Mouse (Mus musculus) adrenal gland, postnatal 14 days (tissue): Measurements from ENCODE around the gene Trpv3. TPM values are rescaled to one million over a fixed set of nuclear protein-coding genes. Genes with fewer than 3 reads are reported as not detected.
"Not testable (repeated sequence)": the region's sequence is repeated elsewhere in the genome, so short reads cannot be mapped to it uniquely, and the experiment has no call there.

Source experiments
- DNase-seq: peaks from one replicate; pipeline ENCODE4 v3.0.0; 2021; ENCODE audit warnings: mixed read lengths
- total RNA-seq: library from RNA; stranded (reverse); gene quantifications from 2 replicates; pipeline ENCODE4 v1.2.3, GENCODE M21; 2021

Trpv3 gene
- total RNA-seq, 1 experiment from 2014 or later: 0.15 TPM

DNA sequence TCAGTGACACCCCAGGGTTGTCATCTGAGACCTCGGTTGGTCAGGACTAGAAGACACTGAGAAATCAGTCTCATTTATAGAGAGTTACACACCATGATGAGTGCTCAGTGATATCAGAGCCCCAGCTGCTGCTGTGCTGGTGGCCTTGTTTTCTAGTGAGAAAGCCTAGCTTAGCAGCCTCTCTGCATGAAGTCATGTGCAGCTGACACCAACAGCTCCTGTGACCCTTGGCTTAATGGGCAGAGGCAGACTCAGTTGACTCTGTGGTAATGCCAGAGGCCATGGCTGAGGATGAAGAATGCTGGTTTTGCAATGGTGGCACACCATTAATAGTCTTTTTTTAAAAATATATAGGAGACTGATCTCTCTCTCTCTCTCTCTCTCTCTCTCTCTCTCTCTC, 22.4 kb downstream of the Trpv3 start:
- DNase-seq: no peak

GRCm38 (mm10) chr11:73303123-73303522, 35.9 kb downstream of the Trpv3 start:
- DNase-seq: no peak

DNA sequence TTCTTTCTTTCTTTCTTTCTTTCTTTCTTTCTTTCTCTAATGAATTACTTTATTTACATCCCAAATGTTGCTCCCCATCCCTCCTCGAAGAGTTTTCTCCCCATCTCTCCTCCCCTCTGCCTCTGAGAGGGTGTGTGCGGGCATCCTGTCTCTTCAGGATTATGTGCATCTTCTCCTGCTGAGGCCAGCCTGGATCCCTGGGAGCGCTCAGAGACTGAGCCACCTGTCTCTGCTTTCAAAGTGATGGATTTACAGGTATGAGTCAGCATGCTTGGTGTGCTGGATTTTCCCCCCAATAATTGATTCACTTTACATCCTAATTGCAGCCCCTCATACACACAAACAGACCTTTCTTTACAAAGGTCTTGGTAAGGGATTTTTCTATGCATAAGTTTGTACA, 48.8 kb downstream of the Trpv3 start:
- DNase-seq: no peak

GRCm38 (mm10) chr11:73318581-73318980, 51.4 kb downstream of the Trpv3 start:
- not testable (repeated sequence) for DNase-seq

DNA sequence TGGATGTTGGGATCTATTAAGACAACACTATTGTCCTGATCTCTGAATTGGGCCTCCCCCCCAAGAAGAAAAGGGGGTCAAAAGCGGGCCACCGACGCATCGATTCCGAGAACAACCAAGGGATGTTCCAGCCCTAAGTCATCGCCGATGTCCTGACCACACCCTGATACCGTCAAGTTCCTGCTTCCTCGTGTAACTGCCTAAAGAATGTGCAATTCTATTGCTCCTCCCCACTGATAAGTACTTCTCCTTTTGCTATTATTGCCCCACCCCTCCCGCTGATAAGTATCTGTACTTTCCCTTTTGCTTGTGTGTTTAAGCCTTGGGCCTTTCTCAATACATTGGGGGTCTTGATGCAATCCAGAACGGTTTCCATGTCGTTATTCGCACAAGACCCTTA, 53.9 kb downstream of the Trpv3 start:
- DNase-seq: not testable (repeated sequence)

GRCm38 (mm10) chr11:73323906-73324830, 57.0 kb downstream of the Trpv3 start:
- DNase-seq: peak; percentile 6

DNA sequence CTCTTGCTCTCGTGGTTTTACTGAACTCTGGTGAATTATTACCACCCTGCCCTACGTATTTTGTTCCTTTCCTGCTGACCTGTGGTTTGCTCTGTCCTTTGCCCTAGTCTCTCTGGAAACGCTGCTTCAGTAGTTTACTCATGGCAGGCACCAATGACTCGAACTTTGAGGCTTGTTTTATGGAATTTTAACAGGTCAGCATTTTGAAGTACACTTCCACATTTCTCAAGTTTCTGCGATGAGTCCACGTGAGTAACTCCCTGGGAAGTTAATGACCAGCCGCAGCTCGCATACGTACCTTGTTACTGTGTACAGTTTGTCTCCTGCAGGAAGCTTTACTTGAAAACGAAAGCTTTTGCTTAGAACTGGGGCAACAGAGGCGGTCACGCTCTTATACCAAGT, 59.3 kb downstream of the Trpv3 start:
- DNase-seq: peak; percentile 18

GRCm38 (mm10) chr11:73327361-73327760, 60.2 kb downstream of the Trpv3 start:
- DNase-seq: no peak

- DNase-seq: no peak
These were observed 62.3 kb downstream of the Trpv3 start, which contains the start of the genes Aspa, Gm49340 and Spata22 for GRCm38 (mm10) chr11:73329442-73329841. Gene Aspa, minus strand, starts transcription at chr11:73329596. Gene Gm49340, plus strand, starts transcription at chr11:73329741. Gene Spata22, plus strand, starts transcription at chr11:73329741.

DNA sequence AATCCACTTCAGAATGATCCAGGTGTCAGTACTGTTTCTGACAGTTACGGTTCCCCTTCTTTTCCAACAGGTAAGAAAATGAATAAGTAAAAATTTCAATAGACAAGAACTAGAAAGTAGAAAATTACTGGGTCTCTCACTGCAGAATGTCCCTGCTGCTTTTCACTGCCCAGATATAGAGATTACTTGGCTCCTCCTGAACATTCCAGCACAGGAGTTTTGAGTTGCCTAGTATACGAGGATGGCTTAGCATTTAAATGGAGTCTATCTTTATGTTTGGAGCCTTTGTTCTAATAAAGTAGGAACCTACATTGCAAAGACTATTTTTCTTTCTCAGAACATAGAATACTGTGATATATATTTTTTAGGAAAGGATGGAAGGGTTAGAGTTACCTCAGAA, 66.2 kb downstream of the Trpv3 start:
- DNase-seq: no peak

DNA sequence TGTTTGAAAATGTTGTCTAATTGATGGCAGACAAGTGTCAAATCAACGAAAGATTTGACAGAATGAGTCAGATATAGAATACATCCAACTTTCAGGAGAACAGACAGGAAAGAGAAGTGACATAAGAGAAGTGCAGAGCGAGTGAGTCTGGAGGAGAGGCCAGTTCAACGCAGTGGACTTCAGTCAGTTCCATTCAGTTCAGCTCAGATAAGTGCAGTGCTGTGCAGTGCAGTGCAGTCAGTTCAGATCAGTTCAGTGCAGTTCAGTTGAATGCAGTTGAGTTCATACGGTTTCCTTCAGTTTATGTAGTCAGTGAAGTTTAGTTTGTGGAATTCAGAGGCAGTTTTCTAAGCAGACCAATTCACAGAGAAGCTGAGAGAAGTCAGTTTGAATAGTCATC, 69.7 kb downstream of the Trpv3 start:
- DNase-seq: no peak

Other genes with a start within 250 kb of the Trpv3 start
- gene Camkk1, start 248.4 kb upstream of the Trpv3 start, total RNA-seq: 1.3 and 1.5 TPM in 2 replicates
- gene Ncbp3, start 219.6 kb upstream of the Trpv3 start, total RNA-seq: 9.2 and 10.9 TPM in 2 replicates
- gene Itgae, start 176.8 kb upstream of the Trpv3 start, total RNA-seq: 0.30 and 1.7 TPM in 2 replicates
- 2.6 and 3.2 TPM in 2 replicates for gene Haspin, start 129.1 kb upstream of the Trpv3 start, total RNA-seq
- gene P2rx5, start 107.0 kb upstream of the Trpv3 start, total RNA-seq: 12.7 and 14.2 TPM in 2 replicates
- gene Emc6, start 90.4 kb upstream of the Trpv3 start, total RNA-seq: 104 and 115 TPM in 2 replicates
- gene Tax1bp3, start 90.3 kb upstream of the Trpv3 start, total RNA-seq: 69.6 and 69.7 TPM in 2 replicates
- 12.9 and 16.6 TPM in 2 replicates for gene Ctns, start 68.3 kb upstream of the Trpv3 start, total RNA-seq
- 10.3 and 11.8 TPM in 2 replicates for gene Shpk, start 67.9 kb upstream of the Trpv3 start, total RNA-seq
- 0.15 TPM in 1 of 2 replicates, not detected in the other for gene Trpv1, start 33.1 kb upstream of the Trpv3 start, total RNA-seq
- 27.6 and 38.0 TPM in 2 replicates for gene Aspa, start 62.2 kb downstream of the Trpv3 start, total RNA-seq
- gene Gm49340, start 62.4 kb downstream of the Trpv3 start, total RNA-seq: not detected in 2 replicates
- 2.0 and 3.0 TPM in 2 replicates for gene Spata22, start 62.4 kb downstream of the Trpv3 start, total RNA-seq
- gene Olfr20, start 83.4 kb downstream of the Trpv3 start, total RNA-seq: not detected in 2 replicates
- not detected in 2 replicates for gene Olfr376, start 103.9 kb downstream of the Trpv3 start, total RNA-seq
- gene Olfr1, start 132.2 kb downstream of the Trpv3 start, total RNA-seq: not detected in 2 replicates
- not detected in 2 replicates for gene Olfr378, start 161.1 kb downstream of the Trpv3 start, total RNA-seq
- not detected in 2 replicates for gene Olfr380, start 190.1 kb downstream of the Trpv3 start, total RNA-seq
- gene Olfr381, start 224.2 kb downstream of the Trpv3 start, total RNA-seq: not detected in 2 replicates
- gene Olfr382, start 249.8 kb downstream of the Trpv3 start, total RNA-seq: not detected in 2 replicates